Mouse (Mus musculus) ES-E14 (cell line): Measurements from ENCODE around the gene Rdh19. TPM values are rescaled to one million over a fixed set of nuclear protein-coding genes. Genes with fewer than 3 reads are reported as not detected.

ENCODE experiments used
- DNase-seq: peaks from one replicate; pipeline ENCODE4 v3.0.0-alpha.2; 2013; ENCODE audit warnings: low read depth, low spot score
- H3K27ac ChIP-seq: 2 replicates; pipeline ENCODE4 v1.5.1; 2012; ENCODE audit warnings: low read depth, mild to moderate bottlenecking, low read length, moderate library complexity, mixed read lengths; ENCODE audit not compliant: poor library complexity, insufficient read depth, severe bottlenecking
- H3K36me3 ChIP-seq: 2 replicates; pipeline ENCODE4 v1.6.1; 2012; ENCODE audit warnings: mild to moderate bottlenecking, low read length, moderate library complexity, mixed read lengths; ENCODE audit not compliant: control insufficient read depth, poor library complexity, insufficient read depth, severe bottlenecking
- H3K4me1 ChIP-seq, 2 experiments: fragments of 150-350 bp in 1 of 2; sonication (generic) in 1 of 2; 2 replicates each; pipeline ENCODE4 v1.6.1; 2012; ENCODE audit warnings: low read length in 2 of 2, mild to moderate bottlenecking in 1 of 2, mixed read lengths in 1 of 2; ENCODE audit not compliant: control insufficient read depth in 2 of 2, insufficient read depth in 2 of 2, poor library complexity in 1 of 2
- H3K4me3 ChIP-seq, 2 experiments: fragments of 150-350 bp in 1 of 2; sonication (generic) in 1 of 2; 2 replicates each; pipeline ENCODE4 v1.5.1; 2012; ENCODE audit warnings: low read length in 2 of 2, low read depth in 1 of 2, mild to moderate bottlenecking in 1 of 2, mixed read lengths in 1 of 2; ENCODE audit not compliant: insufficient read depth in 1 of 2, poor library complexity in 1 of 2, severe bottlenecking in 1 of 2
- H3K9ac ChIP-seq: 2 replicates; pipeline ENCODE4 v1.6.1; 2012; ENCODE audit warnings: low read depth, mild to moderate bottlenecking, low read length, mixed read lengths; ENCODE audit not compliant: poor library complexity, insufficient read depth, severe bottlenecking
- H3K9me3 ChIP-seq: fragments of 150-350 bp; sonication (generic); 2 replicates; pipeline ENCODE4 v1.6.1; 2012; ENCODE audit warnings: low read depth, mild to moderate bottlenecking, low read length; ENCODE audit not compliant: control insufficient read depth, insufficient read depth
- CHD2 ChIP-seq: IDR thresholded peaks from 2 replicates; pipeline ENCODE4 v1.6.1; 2014; ENCODE audit warnings: mild to moderate bottlenecking, low read depth, low read length, inconsistent platforms
- HCFC1 ChIP-seq: IDR thresholded peaks from 2 replicates; pipeline ENCODE4 v1.6.1; 2012; ENCODE audit warnings: low read length, inconsistent platforms, borderline replicate concordance; ENCODE audit not compliant: insufficient read depth
- MAFK ChIP-seq: IDR thresholded peaks from 2 replicates; pipeline ENCODE4 v1.6.1; 2014; ENCODE audit warnings: mild to moderate bottlenecking, low read depth, low read length, inconsistent platforms; ENCODE audit not compliant: insufficient read depth
- ZC3H11A ChIP-seq: IDR thresholded peaks from 2 replicates; pipeline ENCODE4 v1.6.1; 2012; ENCODE audit warnings: low read depth, mild to moderate bottlenecking, inconsistent platforms, low read length, borderline replicate concordance
- ZNF384 ChIP-seq: IDR thresholded peaks from 2 replicates; pipeline ENCODE4 v1.6.1; 2012; ENCODE audit warnings: low read depth, low read length, inconsistent platforms
- in situ Hi-C, 2 experiments: fragments of 600-800 bp; cut with MboI; formaldehyde crosslinking; loops; one replicate each; pipeline ENCODE4 v1.15.1; 2025; ENCODE audit warnings: low sequenced_read_pairs in 2 of 2, inconsistent platforms in 1 of 2; ENCODE audit not compliant: unreplicated experiment in 2 of 2
- total RNA-seq: library from RNA; depleted of rRNA; stranded (reverse); fragments of 300-350 nt; gene quantifications from 2 replicates; pipeline ENCODE4 v1.2.3, GENCODE M21; 2012

Rdh19 gene
- total RNA-seq, 1 experiment, result not detected

GRCm38 (mm10) chr10:127896705-127897104 lies 47.0 kb downstream of the Rdh19 start:
- no peak overlapping the region for H3K9ac ChIP-seq
- in situ Hi-C loops, result no loop called here
- H3K4me3 ChIP-seq, result no peak overlapping the region
- TF ChIP-seq CHD2 (no peak), HCFC1 (no peak), ZC3H11A (no peak), MAFK (no peak), ZNF384 (no peak)
- H3K27ac ChIP-seq, result no peak overlapping the region
- peaks cover 19 to 22% of the 10 kb centered on the region in 2 experiments for H3K4me1 ChIP-seq
- H3K9me3 ChIP-seq, result no peaks in the 10 kb centered on the region
- no peak for DNase-seq
- no peaks in the 10 kb centered on the region for H3K36me3 ChIP-seq

GRCm38 (mm10) chr10:127897506-127897905 lies 47.8 kb downstream of the Rdh19 start:
- Histone ChIP-seq H3K36me3 (no peaks in the 10 kb centered on the region), H3K4me3 (no peak overlapping the region), H3K9me3 (no peaks in the 10 kb centered on the region), H3K4me1 (peaks cover 19 to 21% of the 10 kb centered on the region in 2 experiments), H3K27ac (no peak overlapping the region), H3K9ac (no peak overlapping the region)
- DNase-seq, result no peak
- TF ChIP-seq CHD2 (no peak), MAFK (no peak), ZC3H11A (no peak)
- in situ Hi-C loops, result no loop called here

- H3K4me3 ChIP-seq, result no peak within 1 kb of the TSS
- no peaks in the 10 kb centered on the region for H3K36me3 ChIP-seq
- in situ Hi-C loops, result no loop called here
- no peak for TF ChIP-seq CHD2
- no peak for DNase-seq
- H3K9ac ChIP-seq, result no peak within 1 kb of the TSS
- no peak within 1 kb of the TSS for H3K27ac ChIP-seq
- H3K9me3 ChIP-seq, result no peaks in the 10 kb centered on the region
- H3K4me1 ChIP-seq, result peaks cover 15 to 20% of the 10 kb centered on the region in 2 experiments; a peak in 3 of 4 replicates
These were observed 48.5 kb downstream of the Rdh19 start, which contains the start of gene Sdr9c7 for GRCm38 (mm10) chr10:127898218-127898617. Gene Sdr9c7, plus strand, starts transcription at chr10:127898518.

- no peaks in the 10 kb centered on the region for H3K9me3 ChIP-seq
- no peak for DNase-seq
- no peak overlapping the region for H3K9ac ChIP-seq
- no peak overlapping the region for H3K4me3 ChIP-seq
- H3K4me1 ChIP-seq, result peaks cover 13 to 23% of the 10 kb centered on the region in 2 experiments; a peak in 3 of 4 replicates
- TF ChIP-seq HCFC1 (no peak), MAFK (no peak), ZNF384 (no peak), ZC3H11A (no peak)
- in situ Hi-C loops, result no loop called here
- no peaks in the 10 kb centered on the region for H3K36me3 ChIP-seq
- H3K27ac ChIP-seq, result no peak overlapping the region
These were observed 50.1 kb downstream of the Rdh19 start for GRCm38 (mm10) chr10:127899783-127900182.

GRCm38 (mm10) chr10:127901751-127902150 lies 52.0 kb downstream of the Rdh19 start:
- peaks cover 19 to 29% of the 10 kb centered on the region in 2 experiments; a peak in 3 of 4 replicates for H3K4me1 ChIP-seq
- no peak overlapping the region for H3K27ac ChIP-seq
- H3K9me3 ChIP-seq, result no peaks in the 10 kb centered on the region
- no peak overlapping the region for H3K9ac ChIP-seq
- TF ChIP-seq MAFK (no peak), HCFC1 (no peak), ZNF384 (no peak), ZC3H11A (no peak), CHD2 (no peak)
- DNase-seq, result no peak
- in situ Hi-C loops, result no loop called here
- no peak overlapping the region for H3K4me3 ChIP-seq
- H3K36me3 ChIP-seq, result no peaks in the 10 kb centered on the region
